Comparison of ENCODE assay signal across 20 mouse cellular contexts in the genomic region with DNA sequence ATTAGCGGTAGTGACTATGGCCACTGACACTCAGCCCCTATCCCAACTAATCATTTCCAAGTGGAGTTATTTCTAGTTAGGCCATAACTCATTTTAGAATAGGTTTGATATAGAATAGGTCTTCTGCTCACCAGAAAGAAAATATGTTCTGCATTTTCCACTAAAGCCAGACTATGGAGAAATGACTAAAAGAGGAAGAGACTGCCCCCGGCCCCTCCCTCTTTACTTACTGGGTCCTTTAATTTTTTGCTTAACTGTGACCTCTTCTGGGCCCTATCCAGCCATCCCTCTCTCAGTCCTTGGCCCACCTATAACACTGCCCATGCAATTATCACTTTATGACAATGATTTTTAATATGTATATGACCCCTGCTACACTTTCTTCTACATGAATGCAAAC.
DNase-seq lines count a peak whose midpoint lies in the region; ATAC-seq and TF ChIP-seq lines count a peak whose summit lies in the region.
"Had no signal": no experiment of that assay in that cellular context is flagged by ENCODE, and none has a peak within 500 bp of the region (broad histone marks: within the 10 kb centered on the region; RNA-seq: fewer than 3 reads in every experiment).

No protein-coding gene starts in this region.

- no peak overlapping the region for H3K4me2 ChIP-seq in embryonic facial prominence, embryonic 13.5 days
- H3K4me2 ChIP-seq: embryonic facial prominence, embryonic 15.5 days; heart, embryonic 11.5 days; hindbrain, embryonic 14.5 days had no signal

- H3K9me3 ChIP-seq in embryonic facial prominence, embryonic 13.5 days: no peaks in the 10 kb centered on the region
- H3K9me3 ChIP-seq in embryonic facial prominence, embryonic 10.5 days: no peaks in the 10 kb centered on the region
- H3K9me3 ChIP-seq: embryonic facial prominence, embryonic 15.5 days; hindbrain, embryonic 10.5 days had no signal

- 82% methylated on average over 2 of the region's 2 CpGs for WGBS in embryonic facial prominence, embryonic 13.5 days
- WGBS in embryonic facial prominence, embryonic 10.5 days: 89% methylated on average over 2 of the region's 2 CpGs

- no peak overlapping the region for H3K4me3 ChIP-seq in embryonic facial prominence, embryonic 13.5 days
- H3K4me3 ChIP-seq in embryonic facial prominence, embryonic 10.5 days: no peak overlapping the region
- H3K4me3 ChIP-seq in layer of hippocampus, adult 2 months: no peak overlapping the region
- H3K4me3 ChIP-seq: embryonic facial prominence, embryonic 15.5 days; hindbrain, embryonic 10.5 days had no signal

- no peak for TF ChIP-seq CTCF in layer of hippocampus, adult 2 months (conservative IDR thresholded peaks at IDR 0.05)

- no peak overlapping the region for H3K27ac ChIP-seq in embryonic facial prominence, embryonic 13.5 days
- no peak overlapping the region for H3K27ac ChIP-seq in embryonic facial prominence, embryonic 10.5 days (replicated peaks)
- H3K27ac ChIP-seq in layer of hippocampus, adult 2 months: peak overlapping the region; percentile 68
- H3K27ac ChIP-seq: embryonic facial prominence, embryonic 15.5 days; hindbrain, embryonic 10.5 days; hindbrain, embryonic 14.5 days had no signal

- H3K36me3 ChIP-seq in embryonic facial prominence, embryonic 13.5 days: no peaks in the 10 kb centered on the region
- no peaks in the 10 kb centered on the region for H3K36me3 ChIP-seq in embryonic facial prominence, embryonic 10.5 days (replicated peaks)
- H3K36me3 ChIP-seq: embryonic facial prominence, embryonic 15.5 days; hindbrain, embryonic 10.5 days had no signal

- H3K9ac ChIP-seq in embryonic facial prominence, embryonic 13.5 days: no peak overlapping the region
- H3K9ac ChIP-seq: embryonic facial prominence, embryonic 15.5 days; forebrain, postnatal 0 days; hindbrain, embryonic 14.5 days had no signal

- no peaks in the 10 kb centered on the region for H3K27me3 ChIP-seq in embryonic facial prominence, embryonic 13.5 days
- H3K27me3 ChIP-seq in embryonic facial prominence, embryonic 10.5 days (replicated peaks; ENCODE audit: low read depth, poor library complexity, severe bottlenecking): no peaks in the 10 kb centered on the region
- H3K27me3 ChIP-seq: embryonic facial prominence, embryonic 15.5 days had no signal

- no peak for DNase-seq in embryonic facial prominence, embryonic 10.5 days (ENCODE audit: low spot score)
- DNase-seq in layer of hippocampus, adult 2 months (ENCODE audit: low spot score in 2 of 2): no peak
- DNase-seq in layer of hippocampus, postnatal 14 days (ENCODE audit: low spot score in 2 of 2): no peak
- DNase-seq in adrenal gland, postnatal 4 days (ENCODE audit: low spot score in 2 of 2): no peak
- no peak for DNase-seq in spleen, postnatal 14 days (ENCODE audit: low spot score in 2 of 2)
- DNase-seq: adrenal gland, adult 8-10 months; adrenal gland, postnatal 25 days; embryo, embryonic 11 days; forebrain, postnatal 0 days; heart, adult 11 months had no signal

- peaks cover 8% of the 10 kb centered on the region; the same call in 1 of the 2 replicates for H3K4me1 ChIP-seq in embryonic facial prominence, embryonic 13.5 days
- 0 out of 2 replicates have a peak, but pooled peaks cover 5% of the 10 kb centered on the region for H3K4me1 ChIP-seq in embryonic facial prominence, embryonic 10.5 days

- ATAC-seq in embryonic facial prominence, embryonic 13.5 days (ENCODE audit: insufficient number of reproducible peaks, insufficient read depth, low FRiP score, low TSS enrichment, low read depth): 0 out of 2 replicates have a peak, but pooled peaks have one; percentile 32
- peak; percentile 43 to 56; a peak in 2 of 4 replicates for ATAC-seq in hematopoietic stem cell, adult 5-6 weeks (replicated peaks in 1 of 2; ENCODE audit: insufficient read depth in 1 of 2, low FRiP score in 2 of 2, low TSS enrichment in 1 of 2, low read depth in 1 of 2, poor library complexity in 2 of 2, severe bottlenecking in 2 of 2)
- 0 out of 2 replicates have a peak, but pooled peaks have one; percentile 43 for ATAC-seq in monocyte, adult 5-6 weeks (replicated peaks; ENCODE audit: insufficient number of reproducible peaks, low FRiP score, low TSS enrichment, poor library complexity, severe bottlenecking)
- ATAC-seq: CD4-positive, CD25-positive, alpha-beta regulatory T cell, adult 4 months; forebrain, embryonic 14.5 days; intestine, postnatal 0 days had no signal
